Mouse (Mus musculus): ENCODE measurements around the gene Wfdc17.

DNA sequence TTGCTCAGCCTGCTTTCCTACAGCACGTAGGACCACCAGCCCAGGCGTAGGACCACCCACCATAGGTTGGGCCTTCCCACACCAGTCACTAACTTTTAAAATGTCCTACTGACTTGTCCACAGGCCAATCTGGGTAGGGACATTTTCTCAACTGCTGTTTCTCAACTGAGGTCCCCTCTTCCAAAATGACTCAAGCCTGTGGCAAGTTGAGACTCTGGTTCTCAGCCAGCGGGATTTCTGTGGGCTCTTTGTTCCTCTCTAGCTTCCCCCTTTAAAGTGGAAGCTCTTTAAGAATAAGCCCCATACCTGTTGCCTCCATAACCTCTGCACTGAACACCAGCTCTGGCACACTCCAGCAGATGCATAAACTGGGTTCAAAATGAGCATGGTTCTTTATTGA is 39.7 kb downstream of the Wfdc17 start:
- TF ChIP-seq CTCF (IDR thresholded peaks at IDR 0.05 in 2 of 3, conservative IDR thresholded peaks at IDR 0.05 in 1 of 3; ENCODE audit: control insufficient read depth in 1 of 3, insufficient read depth in 1 of 3, low read depth in 2 of 3, low read length in 3 of 3, poor library complexity in 1 of 3, severe bottlenecking in 1 of 3): no peak
- no peak for TF ChIP-seq MYC (IDR thresholded peaks at IDR 0.05; ENCODE audit: low read depth, low read length)
- no peak for TF ChIP-seq E2F4 (IDR thresholded peaks at IDR 0.05; ENCODE audit: borderline replicate concordance, low read depth, low read length)
- TF ChIP-seq UBTF (IDR thresholded peaks at IDR 0.05; ENCODE audit: borderline replicate concordance, insufficient read depth, low read depth, low read length): no peak
- TF ChIP-seq EP300 (IDR thresholded peaks at IDR 0.05; ENCODE audit: low read depth in 1 of 2, low read length in 2 of 2): no peak
- no peak for TF ChIP-seq RCOR1 (IDR thresholded peaks at IDR 0.05; ENCODE audit: low read depth, low read length)
